Mouse (Mus musculus) mouse embryonic stem cell (cell line): ENCODE results near the gene Sall1.

ENCODE experiments used
- in situ Hi-C, 2 experiments: fragments of 300-500 bp; cut with MboI; formaldehyde crosslinking; loops; 1 replicate in 1 of 2; 3 replicates in 1 of 2; pipeline ENCODE4 v1.14.3; 2019 to 2020; ENCODE audit warnings: low sequenced_read_pairs in 2 of 2, low pct_unique_long_range_greater_than_20kb in 1 of 2, mixed read lengths in 1 of 2; ENCODE audit not compliant: unreplicated experiment in 1 of 2

Sall1 gene

DNA sequence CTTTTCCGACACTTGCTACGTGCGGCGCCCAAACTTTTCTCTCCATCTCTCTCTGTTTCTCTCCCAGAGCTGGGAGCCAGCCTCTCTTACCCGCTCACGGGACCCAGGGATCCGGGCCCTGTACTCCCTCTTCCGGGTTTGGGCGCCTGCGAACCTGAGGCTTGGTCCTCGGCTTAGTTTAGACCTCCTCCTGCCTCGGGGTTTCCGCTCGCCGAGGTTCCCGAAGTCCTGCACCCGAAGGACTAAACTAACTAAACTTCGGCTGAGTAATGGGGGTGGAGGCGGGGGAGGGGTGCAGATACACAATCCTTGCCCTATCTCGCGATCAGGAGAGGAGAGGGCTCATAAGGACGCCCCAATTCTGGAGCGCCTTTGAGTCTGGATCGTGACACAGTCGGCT is at the start of gene Sall1:
Sall1 (minus strand) TSS at position 223 of the 400 bp plus-strand sequence.
- in situ Hi-C loops: no loop called here

DNA sequence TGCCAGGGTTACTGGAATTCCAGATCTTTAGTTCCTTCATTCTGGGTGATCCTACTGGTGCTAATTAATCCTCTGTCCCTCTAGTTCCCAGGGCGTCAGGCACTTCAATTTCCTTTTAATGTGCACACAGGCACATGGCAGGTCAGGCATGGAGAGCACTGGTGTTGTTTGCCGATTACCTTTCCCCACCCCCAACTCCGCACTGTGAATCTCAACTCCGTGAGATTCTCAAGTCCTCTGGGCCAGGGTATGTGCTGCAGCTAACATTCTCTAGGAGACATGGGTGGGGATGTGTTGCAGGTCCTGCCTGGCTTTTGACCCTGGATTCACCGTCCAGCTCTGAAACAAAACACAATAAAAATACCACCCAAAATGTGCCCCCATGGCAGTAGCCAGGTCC is 46.0 kb upstream of the Sall1 start:
- in situ Hi-C loops: no loop called here

- in situ Hi-C loops: no loop called here
These were observed 35.2 kb upstream of the Sall1 start for GRCm38 (mm10) chr8:89079147-89079546.

DNA sequence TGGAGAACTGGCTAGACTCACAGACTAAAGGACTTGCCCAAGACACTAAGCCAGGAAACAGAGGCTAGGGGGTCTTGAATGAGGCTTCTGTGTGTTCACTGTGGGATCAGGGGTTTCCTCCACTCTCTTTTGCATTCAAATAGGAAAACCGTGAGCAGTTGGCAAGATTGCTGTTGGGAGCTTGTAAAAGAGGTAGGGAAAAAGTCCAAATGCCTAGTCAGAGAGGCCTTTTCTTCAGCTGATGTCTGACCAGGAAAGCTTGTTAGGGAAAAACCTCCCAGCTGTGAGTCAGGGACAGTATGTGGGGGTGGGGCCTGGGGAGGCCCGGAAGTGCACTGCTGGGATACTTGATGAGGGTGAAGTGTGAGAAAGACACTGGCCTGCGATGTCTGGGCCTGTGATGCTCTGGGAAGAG is 29.0 kb upstream of the Sall1 start:
- in situ Hi-C loops: no loop called here

GRCm38 (mm10) chr8:89067499-89067898 is 23.5 kb upstream of the Sall1 start:
- in situ Hi-C loops: loop anchor here in 1 of 2 experiments (10.0 kb wide), 1 partner anchor 123 kb away; no protein-coding TSS in a partner anchor

- in situ Hi-C loops: loop anchor here in 1 of 2 experiments (10.0 kb wide), 1 partner anchor 119 kb away; no protein-coding TSS in a partner anchor
These were observed 20.1 kb upstream of the Sall1 start for GRCm38 (mm10) chr8:89064042-89064441.

GRCm38 (mm10) chr8:89063366-89064040 is 19.5 kb upstream of the Sall1 start:
- in situ Hi-C loops: loop anchor here in 1 of 2 experiments (10.0 kb wide), 1 partner anchor 119 kb away; no protein-coding TSS in a partner anchor

- in situ Hi-C loops: loop anchor here in 1 of 2 experiments (10.0 kb wide), 1 partner anchor 116 kb away; no protein-coding TSS in a partner anchor
These were observed 16.8 kb upstream of the Sall1 start for GRCm38 (mm10) chr8:89060717-89061116.

- in situ Hi-C loops: no loop called here
These were observed 15.5 kb upstream of the Sall1 start for GRCm38 (mm10) chr8:89059507-89059906.

- in situ Hi-C loops: no loop called here
These were observed 8.9 kb upstream of the Sall1 start for GRCm38 (mm10) chr8:89052880-89053279.

GRCm38 (mm10) chr8:89046639-89047348 is 2.8 kb upstream of the Sall1 start:
- in situ Hi-C loops: no loop called here

GRCm38 (mm10) chr8:89046226-89046625 is 2.3 kb upstream of the Sall1 start:
- in situ Hi-C loops: no loop called here

DNA sequence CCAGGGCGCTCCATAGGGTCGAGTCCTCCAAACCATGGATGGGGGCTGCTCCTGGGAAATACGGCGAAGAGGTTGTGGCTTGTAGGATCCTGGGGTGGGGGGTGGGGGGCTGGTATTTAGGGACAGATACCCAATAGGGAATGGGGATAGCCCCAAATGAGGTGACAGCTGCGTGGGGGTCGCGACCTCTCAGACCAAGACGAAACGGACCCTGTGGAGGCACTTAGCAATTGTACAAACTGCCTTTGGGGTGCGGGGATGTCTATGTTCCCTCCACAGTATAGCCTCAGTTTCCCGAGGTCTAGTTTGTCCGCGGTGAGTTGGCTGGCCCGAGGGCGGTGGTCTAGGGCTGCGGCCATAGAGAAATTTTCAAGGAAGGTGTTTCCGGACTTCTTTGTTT is 1.8 kb upstream of the Sall1 start:
- in situ Hi-C loops: no loop called here

DNA sequence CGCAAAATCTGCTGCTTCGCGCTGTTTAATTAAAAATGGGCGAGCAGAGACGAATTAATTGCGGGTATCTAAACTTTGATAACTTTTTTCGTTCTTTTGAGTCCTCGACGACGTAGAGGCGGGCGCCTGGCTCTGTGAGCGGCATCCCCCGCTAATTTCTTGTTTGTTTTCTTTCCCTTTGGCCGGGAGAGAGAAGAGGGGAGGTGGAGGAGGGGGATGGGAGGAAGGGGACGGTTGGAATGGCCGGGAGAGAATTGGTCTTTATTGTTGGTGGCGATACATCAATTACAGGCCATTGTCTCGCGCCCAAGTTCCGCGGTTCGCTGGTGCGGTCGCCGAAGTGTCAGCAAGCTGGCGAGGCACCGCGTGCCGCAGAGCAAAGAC is 1.2 kb upstream of the Sall1 start:
- in situ Hi-C loops: no loop called here

GRCm38 (mm10) chr8:89044511-89045217 is 702 bp upstream of the Sall1 start:
- in situ Hi-C loops: no loop called here

GRCm38 (mm10) chr8:89043371-89043841 is 556 bp downstream of the Sall1 start:
- in situ Hi-C loops: no loop called here

DNA sequence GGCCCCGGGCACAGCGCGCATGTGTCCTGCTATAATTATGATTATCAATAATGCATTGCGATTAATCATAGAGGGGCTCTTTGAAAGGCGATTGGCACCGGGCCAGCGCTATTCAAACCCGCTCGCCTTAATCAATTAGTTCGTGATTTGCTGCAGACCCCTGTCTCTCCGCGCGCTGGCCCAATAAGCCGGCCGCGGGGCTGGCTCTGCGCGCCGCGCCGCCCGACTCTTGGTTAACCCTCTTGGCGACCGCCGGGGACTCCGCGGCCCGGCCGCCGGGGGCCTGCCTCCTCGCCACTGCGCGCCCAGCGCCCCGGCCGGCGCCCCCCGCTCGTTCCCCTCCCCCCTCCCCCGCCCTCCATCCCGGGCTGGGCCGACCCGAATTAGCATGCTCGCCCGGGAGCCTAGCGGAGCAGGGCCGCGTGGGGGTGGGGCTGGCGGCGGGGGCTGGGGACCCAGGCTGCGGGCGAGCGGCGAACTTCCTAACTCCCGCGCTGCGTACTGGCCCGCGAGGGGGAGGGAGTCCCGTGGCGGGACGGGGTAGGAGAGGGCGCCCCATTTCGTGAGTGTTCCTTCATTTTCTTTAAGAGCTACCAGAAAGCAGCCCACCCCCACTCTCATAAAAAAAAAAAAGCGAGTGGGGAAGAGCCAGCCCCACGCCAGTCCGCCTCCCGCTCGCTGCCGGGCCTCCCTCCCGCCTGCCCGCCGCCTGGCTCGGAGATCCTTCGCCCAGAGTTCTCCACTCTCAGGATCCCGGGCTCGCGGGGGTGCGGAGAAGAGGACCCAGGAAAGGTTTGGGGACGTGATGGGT is 1.2 kb downstream of the Sall1 start:
- in situ Hi-C loops: no loop called here

GRCm38 (mm10) chr8:89042118-89042460 is 1.9 kb downstream of the Sall1 start:
- in situ Hi-C loops: no loop called here
